Mouse (Mus musculus) Muller cell, postnatal 12 days (primary cell): ENCODE measurements around the gene Ndufa6.

Source experiments
- DNase-seq: peaks from one replicate; pipeline ENCODE4 v3.0.0-alpha.2; 2015; ENCODE audit errors: inconsistent ontology term

The Ndufa6 gene

DNA sequence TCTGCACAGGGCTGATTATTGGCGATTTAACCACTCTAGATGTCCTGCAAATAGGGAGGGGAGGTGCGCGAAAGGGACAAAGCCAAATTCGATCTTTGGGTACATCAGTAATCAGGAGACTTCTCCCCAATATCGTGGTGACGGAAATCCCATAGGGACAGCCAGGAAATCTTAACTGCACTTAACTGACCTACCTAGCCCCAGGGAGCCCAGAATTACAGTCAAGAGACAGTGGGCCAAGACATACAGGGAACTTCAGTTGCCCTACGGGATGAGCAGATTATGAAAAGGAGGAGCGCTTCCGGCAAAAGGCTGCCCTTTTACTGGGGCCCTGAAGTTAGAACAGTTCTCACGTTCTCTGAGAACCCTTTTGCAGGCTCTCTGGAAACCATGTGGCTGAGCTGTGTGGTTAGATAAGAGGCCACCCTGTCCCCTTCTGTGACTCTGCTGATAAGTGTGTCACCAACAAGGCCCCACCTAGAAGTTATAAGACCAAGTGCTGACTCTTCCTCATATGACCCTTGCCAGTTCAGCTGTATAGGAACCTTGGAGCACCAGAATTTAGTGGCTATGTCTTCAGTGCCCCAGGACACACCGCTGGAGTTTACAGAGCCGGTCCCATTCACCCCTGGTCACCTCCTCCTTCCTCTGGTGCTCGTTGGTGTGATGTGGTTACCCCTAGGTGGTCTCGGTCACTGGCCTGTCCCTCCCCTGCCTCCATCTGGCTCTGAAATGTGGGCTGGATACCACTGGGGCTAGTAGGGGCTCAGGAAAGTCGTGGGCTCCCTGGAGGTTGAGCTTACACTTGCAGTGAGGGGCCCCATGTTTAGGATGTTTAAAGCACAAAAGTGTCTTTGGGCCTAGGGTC, 12.2 kb downstream of the Ndufa6 start:
- no peak for DNase-seq

- peak; percentile 42 for DNase-seq
These were observed 13.1 kb downstream of the Ndufa6 start for GRCm38 (mm10) chr15:82341036-82341501.

DNA sequence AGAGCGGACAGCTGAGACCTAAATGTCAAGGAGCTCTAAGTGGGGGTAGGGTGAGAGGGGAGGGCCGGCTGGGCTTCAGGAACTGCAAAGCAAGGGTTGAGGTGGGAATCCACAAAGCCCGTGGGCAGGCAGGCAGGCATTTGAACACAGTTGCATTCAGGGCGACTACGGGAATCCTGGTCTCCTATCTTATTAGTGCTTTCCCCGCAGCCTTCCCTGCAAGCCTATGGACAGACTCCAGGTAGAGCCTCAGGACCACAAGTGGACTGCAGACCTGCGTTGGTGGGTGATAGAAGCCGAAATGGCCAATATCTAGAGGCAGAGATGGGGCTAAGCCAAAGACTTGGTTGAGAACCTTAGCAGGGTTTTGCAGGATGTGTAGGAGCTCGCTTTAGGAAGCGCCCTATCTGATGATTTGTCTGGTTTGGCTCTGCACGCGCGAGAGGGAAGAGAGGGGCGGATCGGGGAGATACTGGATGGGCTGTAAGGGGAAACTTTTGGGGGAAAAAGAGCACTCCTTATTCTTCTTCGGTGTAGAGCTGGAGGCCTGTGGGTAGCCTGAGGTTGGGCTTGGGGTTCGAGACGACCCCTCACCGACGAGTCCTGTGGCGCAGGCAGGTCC, 13.6 kb downstream of the Ndufa6 start:
- DNase-seq = no peak

GRCm38 (mm10) chr15:82339634-82340254, 14.4 kb downstream of the Ndufa6 start:
- DNase-seq = no peak

GRCm38 (mm10) chr15:82339150-82339549, 15.0 kb downstream of the Ndufa6 start:
- DNase-seq = no peak

GRCm38 (mm10) chr15:82338593-82339112, 15.5 kb downstream of the Ndufa6 start, which contains the start of the genes Naga, Pheta2 and Smdt1:
Gene Naga, minus strand, starts transcription at chr15:82338925.
Gene Pheta2, plus strand, starts transcription at chr15:82338942.
Gene Smdt1, plus strand, starts transcription at chr15:82338959.
- peak; percentile 98 for DNase-seq

- DNase-seq = no peak
These were observed 16.2 kb downstream of the Ndufa6 start for GRCm38 (mm10) chr15:82337875-82338274.

GRCm38 (mm10) chr15:82336629-82337028, 17.5 kb downstream of the Ndufa6 start:
- DNase-seq = no peak

DNA sequence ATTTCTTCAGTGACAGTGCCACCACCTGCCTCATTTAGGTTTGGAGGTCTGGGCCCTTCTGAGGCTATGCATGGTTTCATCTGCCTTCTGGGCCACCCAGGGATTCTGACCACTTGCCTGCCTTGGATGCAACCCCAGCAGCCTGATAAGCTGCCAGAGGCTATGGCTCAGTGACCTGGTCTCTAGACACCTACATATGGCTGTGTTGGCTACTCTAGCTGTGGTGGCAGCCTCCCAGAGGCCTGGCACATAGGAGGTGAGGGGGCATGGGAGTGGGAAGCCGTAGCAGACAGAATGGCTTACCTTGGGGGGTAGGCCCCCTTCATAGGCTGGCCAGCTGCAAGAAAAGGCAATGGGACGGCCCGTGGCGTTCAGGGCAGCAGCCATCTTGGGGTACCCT, 18.9 kb downstream of the Ndufa6 start:
- DNase-seq = no peak

DNA sequence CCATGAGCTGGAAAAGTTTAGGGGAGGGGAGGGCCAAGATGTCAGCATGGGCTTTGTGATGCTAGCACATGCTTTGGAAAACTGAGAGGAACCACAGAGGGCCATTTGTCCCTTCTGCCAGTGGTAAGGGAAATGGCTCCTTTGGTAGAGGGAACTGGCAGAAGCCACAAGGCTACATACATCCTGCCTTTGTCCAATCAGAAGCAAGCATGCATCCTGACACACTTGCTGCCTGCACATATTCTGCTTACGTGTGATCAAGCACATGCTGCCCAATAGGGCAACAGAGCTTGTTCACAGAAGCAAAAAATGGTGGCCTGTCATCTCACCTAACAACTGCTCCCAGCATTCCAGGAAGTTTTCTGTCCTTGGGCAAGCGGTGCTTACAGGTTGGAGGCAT, 28.7 kb downstream of the Ndufa6 start:
- DNase-seq = no peak

DNA sequence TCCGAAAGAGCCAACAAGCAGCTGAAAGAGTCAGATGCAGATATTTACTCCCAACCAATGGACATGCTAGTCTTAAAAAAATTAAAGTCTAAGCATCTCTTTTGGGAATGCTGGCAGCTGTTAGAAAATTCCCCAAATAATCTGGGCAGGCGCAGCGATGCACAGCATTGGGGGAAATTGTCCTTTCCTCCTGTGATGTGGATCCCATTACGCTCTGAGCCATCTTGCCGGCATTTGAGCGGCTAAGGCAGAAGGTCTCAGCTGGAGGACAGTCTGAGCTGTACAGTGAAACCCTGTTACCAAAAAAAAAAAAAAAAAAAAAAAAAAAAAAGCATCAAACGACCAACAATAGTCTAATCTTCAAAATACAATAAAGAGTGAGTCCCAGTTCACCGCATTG, 31.9 kb downstream of the Ndufa6 start:
- no peak for DNase-seq

GRCm38 (mm10) chr15:82319613-82320012, 34.5 kb downstream of the Ndufa6 start:
- no peak for DNase-seq

GRCm38 (mm10) chr15:82317839-82318238, 36.3 kb downstream of the Ndufa6 start:
- no peak for DNase-seq

GRCm38 (mm10) chr15:82308416-82308815, 45.7 kb downstream of the Ndufa6 start:
- DNase-seq = no peak

- DNase-seq = no peak
These were observed 47.0 kb downstream of the Ndufa6 start for GRCm38 (mm10) chr15:82307107-82307506.
